Mouse (Mus musculus) urinary bladder, postnatal 0 days (tissue): Measurements from ENCODE around the gene Krtap15. TPM values are rescaled to one million over a fixed set of nuclear protein-coding genes. Genes with fewer than 3 reads are reported as not detected.

Experiments
- polyA plus RNA-seq: library from polyadenylated mRNA; unstranded; fragments of >200 nt; fragmentation: Nextera tagmentation; extraction: Ambion mirVana; gene quantifications from 2 replicates; pipeline ENCODE4 v1.2.1, GENCODE M21; 2015

Krtap15 gene
- not detected in 2 replicates for polyA plus RNA-seq

GRCm38 (mm10) chr16:88820066-88820465 lies at the start of gene Krtap15:
Krtap15 (plus strand) TSS chr16:88820215.

GRCm38 (mm10) chr16:88774106-88774505 lies 45.9 kb upstream of the Krtap15 start, which contains the start of gene 2310057N15Rik:
2310057N15Rik (minus strand) TSS chr16:88774206.

GRCm38 (mm10) chr16:88777596-88777995 lies 42.4 kb upstream of the Krtap15 start, which contains the start of gene Gm5965:
Gm5965 (plus strand) TSS chr16:88777896.

GRCm38 (mm10) chr16:88811827-88812226 lies 8.2 kb upstream of the Krtap15 start, which contains the start of gene Gm20741:
Gm20741 (minus strand) TSS chr16:88812220.

GRCm38 (mm10) chr16:88826095-88826652 lies 6.2 kb downstream of the Krtap15 start, which contains the start of gene Krtap14:
Krtap14 (minus strand) TSS chr16:88826145.

GRCm38 (mm10) chr16:88869311-88869710 lies 49.3 kb downstream of the Krtap15 start, which contains the start of gene Krtap19-1:
Krtap19-1 (minus strand) TSS chr16:88869411.

GRCm38 (mm10) chr16:88874169-88874568 lies 54.2 kb downstream of the Krtap15 start, which contains the start of gene Krtap19-2:
Krtap19-2 (minus strand) TSS chr16:88874269.

GRCm38 (mm10) chr16:88877938-88878337 lies 57.9 kb downstream of the Krtap15 start, which contains the start of gene Krtap19-3:
Krtap19-3 (minus strand) TSS chr16:88878038.

Other genes starting within 250 kb of the Krtap15 start
- gene Krtap24-1, start 207.9 kb upstream of the Krtap15 start, polyA plus RNA-seq = not detected in 2 replicates
- gene 2310079G19Rik, start 192.5 kb upstream of the Krtap15 start, polyA plus RNA-seq = not detected in 2 replicates
- gene Krtap26-1, start 172.4 kb upstream of the Krtap15 start, polyA plus RNA-seq = not detected in 2 replicates
- gene Krtap27-1, start 148.5 kb upstream of the Krtap15 start, polyA plus RNA-seq = not detected in 2 replicates
- gene 2310061N02Rik, start 112.3 kb upstream of the Krtap15 start, polyA plus RNA-seq = not detected in 2 replicates
- not detected in 2 replicates for gene Krtap13-1, start 91.4 kb upstream of the Krtap15 start, polyA plus RNA-seq
- not detected in 2 replicates for gene Krtap13, start 68.6 kb upstream of the Krtap15 start, polyA plus RNA-seq
- gene 2310034C09Rik, start 61.4 kb upstream of the Krtap15 start, polyA plus RNA-seq = not detected in 2 replicates
- not detected in 2 replicates for gene 2310057N15Rik, start 46.0 kb upstream of the Krtap15 start, polyA plus RNA-seq
- gene Gm5965, start 42.3 kb upstream of the Krtap15 start, polyA plus RNA-seq = not detected in 2 replicates
- gene Gm20741, start 8.0 kb upstream of the Krtap15 start, polyA plus RNA-seq = not detected in 2 replicates
- not detected in 2 replicates for gene Krtap14, start 5.9 kb downstream of the Krtap15 start, polyA plus RNA-seq
- not detected in 2 replicates for gene Krtap19-1, start 49.2 kb downstream of the Krtap15 start, polyA plus RNA-seq
- gene Krtap19-2, start 54.1 kb downstream of the Krtap15 start, polyA plus RNA-seq = not detected in 2 replicates
- not detected in 2 replicates for gene Krtap19-3, start 57.8 kb downstream of the Krtap15 start, polyA plus RNA-seq
- not detected in 2 replicates for gene Krtap19-4, start 64.9 kb downstream of the Krtap15 start, polyA plus RNA-seq
- not detected in 2 replicates for gene Krtap19-5, start 76.2 kb downstream of the Krtap15 start, polyA plus RNA-seq
- gene Krtap19-9b, start 112.0 kb downstream of the Krtap15 start, polyA plus RNA-seq = not detected in 2 replicates
- not detected in 2 replicates for gene Krtap16-3, start 142.7 kb downstream of the Krtap15 start, polyA plus RNA-seq
- gene Krtap22-2, start 190.5 kb downstream of the Krtap15 start, polyA plus RNA-seq = not detected in 2 replicates
- gene Gm10229, start 195.1 kb downstream of the Krtap15 start, polyA plus RNA-seq = not detected in 2 replicates
- not detected in 2 replicates for gene Krtap6-1, start 211.5 kb downstream of the Krtap15 start, polyA plus RNA-seq
- gene Gm10228, start 221.3 kb downstream of the Krtap15 start, polyA plus RNA-seq = not detected in 2 replicates
- not detected in 2 replicates for gene Krtap6-5, start 227.7 kb downstream of the Krtap15 start, polyA plus RNA-seq
- not detected in 2 replicates for gene 1110025L11Rik, start 243.8 kb downstream of the Krtap15 start, polyA plus RNA-seq